Mouse (Mus musculus): ENCODE measurements around the gene Fmo9.

Fmo9 gene

DNA sequence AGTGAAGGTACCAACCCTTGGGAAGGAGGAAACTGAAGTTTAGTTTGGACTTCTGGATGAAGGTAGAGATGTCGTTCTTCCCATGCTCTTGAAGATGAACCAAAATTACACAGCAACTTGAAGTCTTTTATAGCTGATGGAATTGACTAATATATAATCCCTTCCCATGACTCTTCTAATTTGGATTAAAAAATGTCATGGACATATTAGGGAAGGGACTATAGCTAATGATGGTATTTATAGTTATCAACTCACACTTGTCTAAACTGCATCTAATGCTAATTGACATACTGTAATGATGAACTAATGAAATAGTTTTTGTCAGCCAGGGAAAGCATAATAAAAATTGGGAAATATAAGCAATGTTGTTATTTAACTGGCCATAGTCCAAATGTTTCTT lies at the start of gene Fmo9:
TSS of gene Fmo9 (minus strand) at position 101 of the 400 bp plus-strand sequence.
- DNase-seq = no peak

DNA sequence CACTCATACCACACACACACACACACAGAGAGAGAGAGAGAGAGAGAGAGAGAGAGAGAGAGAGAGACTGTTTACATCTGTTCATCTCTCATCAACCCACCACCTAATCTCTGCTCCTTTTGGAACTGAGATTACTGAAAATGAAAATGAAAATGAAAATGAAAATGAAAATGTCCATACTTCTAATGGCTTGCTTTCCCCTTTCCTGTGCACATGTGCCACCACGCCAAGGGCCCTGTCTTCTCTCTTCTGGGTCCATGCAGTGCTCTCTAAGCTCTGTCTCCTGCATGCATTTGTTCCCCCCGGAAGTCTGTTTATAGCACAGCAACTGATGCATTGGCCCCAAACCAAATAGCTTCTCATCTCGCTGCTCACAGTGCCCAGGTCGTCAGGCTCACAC lies 49.2 kb upstream of the Fmo9 start:
- no peak for DNase-seq

DNA sequence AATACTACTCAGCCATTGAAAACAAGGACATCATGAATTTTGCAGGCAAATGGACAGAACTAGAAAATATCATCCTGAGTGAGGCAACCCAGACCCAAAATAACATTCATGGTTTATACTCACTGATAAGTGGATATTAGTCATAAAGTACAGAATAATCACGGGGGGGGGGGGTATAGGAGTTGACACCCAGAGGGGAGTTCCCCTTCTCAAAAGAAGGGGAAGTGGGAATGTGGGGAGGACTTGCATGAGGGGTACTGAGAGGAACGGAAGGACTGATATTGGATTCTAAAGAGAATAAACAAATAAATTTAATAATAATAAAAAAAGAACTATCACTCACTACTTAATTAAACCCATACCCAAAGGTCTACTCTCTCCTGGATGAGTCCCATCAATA lies 48.6 kb upstream of the Fmo9 start:
- DNase-seq = no peak

DNA sequence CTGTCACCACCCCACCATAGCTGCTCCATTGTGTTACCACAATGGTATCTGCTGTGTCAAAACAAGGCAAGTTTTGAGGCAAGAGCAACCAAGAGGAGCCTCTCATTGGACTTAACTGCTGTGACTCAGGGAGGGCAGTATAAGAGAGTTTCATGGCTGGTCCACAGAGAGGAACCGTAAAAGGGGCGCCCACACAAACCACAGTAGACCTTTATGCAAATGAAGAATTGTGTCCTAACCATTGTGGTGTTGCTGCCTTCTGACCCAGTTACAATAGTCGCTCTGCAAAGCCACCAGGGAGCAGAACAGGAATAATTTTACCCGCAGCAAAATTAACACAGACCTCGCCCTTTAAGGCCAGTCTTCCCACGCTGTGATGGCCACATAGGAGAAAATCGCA lies 29.2 kb upstream of the Fmo9 start:
- DNase-seq = no peak

DNA sequence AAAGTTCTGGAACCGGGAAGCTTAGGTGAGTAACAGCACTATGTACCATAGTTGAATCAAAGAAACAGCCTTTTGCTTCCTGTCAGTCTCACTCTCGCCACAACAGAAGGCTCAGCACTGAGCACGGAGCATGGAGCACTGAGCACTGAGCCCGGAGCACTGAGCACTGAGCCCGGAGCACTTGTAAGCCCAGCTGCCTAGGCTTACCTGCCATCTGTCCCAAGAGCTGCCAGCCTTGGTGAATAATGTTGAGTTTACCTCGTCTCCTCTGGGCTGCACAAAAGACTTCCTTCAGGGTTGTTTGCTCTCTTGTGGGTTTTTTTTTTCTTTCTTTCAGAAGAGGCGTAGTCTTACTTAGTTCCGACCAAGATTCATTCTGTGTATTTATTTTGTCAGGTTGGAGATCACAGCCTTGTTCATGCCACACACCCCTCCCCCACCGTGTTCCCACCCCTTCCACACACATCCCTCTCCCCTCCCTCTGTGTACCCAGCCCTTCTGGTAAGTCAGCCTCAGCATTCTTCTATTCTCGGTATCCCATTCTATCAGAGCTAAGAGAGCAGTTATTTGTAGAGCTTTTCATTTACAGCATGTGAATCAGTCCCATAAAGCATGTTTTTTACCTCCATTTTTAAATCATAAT lies 20.7 kb upstream of the Fmo9 start:
- no peak for DNase-seq

DNA sequence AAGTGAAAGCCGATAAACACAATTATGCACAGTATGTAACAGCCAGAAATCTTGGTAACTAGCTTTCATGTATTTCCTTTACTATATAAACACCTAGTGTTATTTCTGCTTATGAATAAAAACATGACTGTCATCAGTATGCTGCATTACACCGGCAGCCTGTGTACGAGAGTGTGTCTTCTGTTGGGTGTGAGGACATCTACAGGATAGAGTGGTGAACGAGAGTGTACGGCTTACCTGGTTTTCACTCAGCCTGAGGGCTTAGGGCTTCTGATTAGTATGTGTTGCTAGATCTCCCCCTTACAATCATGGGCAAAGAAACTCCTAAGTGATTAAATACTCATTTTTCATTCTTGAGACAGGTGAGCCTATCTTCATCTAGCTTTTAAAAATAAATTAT lies 12.4 kb downstream of the Fmo9 start:
- DNase-seq = no peak

DNA sequence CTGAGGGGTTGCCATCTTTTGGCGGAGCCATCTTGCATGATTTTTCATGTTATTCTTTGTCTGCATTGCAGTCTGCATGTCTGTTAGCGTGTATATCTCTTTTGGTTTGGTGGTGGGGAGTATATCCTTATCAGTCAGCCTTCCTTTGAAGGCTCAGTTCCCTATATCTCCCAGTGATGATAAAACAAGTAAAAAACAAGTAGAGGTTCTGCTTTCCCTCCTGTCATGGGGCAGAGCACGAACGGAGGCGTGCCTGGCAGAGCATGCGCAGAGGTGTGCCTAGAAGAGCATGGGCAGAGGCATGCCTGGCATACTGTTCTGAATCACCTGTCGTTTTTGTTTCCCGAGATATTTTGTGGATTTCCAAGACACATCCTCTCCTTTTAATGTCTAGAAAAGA lies 20.8 kb downstream of the Fmo9 start:
- DNase-seq = no peak

DNA sequence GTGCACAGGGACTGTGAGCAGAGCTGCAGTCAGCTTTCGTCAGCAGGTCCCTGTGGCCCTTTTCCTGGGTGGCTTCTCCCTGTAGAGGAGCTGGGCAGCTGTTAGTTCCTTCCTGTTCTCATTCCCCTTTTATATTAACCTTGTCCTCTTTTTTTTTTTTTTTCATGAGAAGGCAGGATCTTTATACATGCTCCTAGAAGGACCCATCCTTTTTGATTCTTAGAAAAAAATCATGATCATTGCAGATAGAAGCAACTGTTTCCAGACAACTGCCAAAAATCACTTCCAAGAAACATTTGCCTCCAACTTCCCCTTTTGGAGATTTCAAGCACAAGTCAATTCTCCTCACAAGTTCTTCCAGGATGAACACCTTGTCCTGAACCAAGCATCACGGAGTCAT lies 34.1 kb downstream of the Fmo9 start, which contains the start of gene Gm4847:
TSS of gene Gm4847 (minus strand) at position 101 of the 400 bp plus-strand sequence.
- DNase-seq = no peak
